Mouse (Mus musculus): ENCODE data around the gene Nexn. TPM values are rescaled to one million over a fixed set of nuclear protein-coding genes. Genes with fewer than 3 reads are reported as not detected.
"Not testable (repeated sequence)": the region's sequence is repeated elsewhere in the genome, so short reads cannot be mapped to it uniquely, and the experiment has no call there.

Nexn gene
- 1 to 10 TPM in 1 of 2 experiments, under 1 TPM in 1; 0.87 to 1.0 TPM for total RNA-seq (2021)
- long read RNA-seq, partial matches to known transcripts: 0 of 2 reads
- long read RNA-seq, other reads (novel, unspliced or antisense): 2 of 2 reads

DNA sequence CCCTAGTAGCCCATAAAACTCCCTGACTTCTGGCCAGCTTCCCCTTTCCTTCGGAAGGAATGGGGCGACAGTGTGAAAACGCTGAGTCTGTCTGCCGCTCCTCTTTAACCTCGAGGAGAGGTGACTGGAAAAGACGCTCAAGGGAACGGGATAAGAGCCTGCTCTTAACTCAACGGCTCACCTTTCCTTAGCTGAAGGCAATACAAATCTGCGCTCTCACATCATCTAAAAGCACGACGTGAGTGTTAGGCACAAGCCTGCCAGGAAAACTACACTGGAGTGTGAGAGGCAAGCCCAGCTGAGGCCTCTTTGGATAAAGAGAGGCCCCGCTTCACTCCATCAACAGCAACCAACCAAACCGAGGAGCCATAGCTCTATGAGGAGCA, at the start of gene Nexn:
Nexn (minus strand) TSS at position 315 of the 386 bp plus-strand sequence.
- no peak for DNase-seq (ENCODE audit: low spot score in 2 of 2)

DNA sequence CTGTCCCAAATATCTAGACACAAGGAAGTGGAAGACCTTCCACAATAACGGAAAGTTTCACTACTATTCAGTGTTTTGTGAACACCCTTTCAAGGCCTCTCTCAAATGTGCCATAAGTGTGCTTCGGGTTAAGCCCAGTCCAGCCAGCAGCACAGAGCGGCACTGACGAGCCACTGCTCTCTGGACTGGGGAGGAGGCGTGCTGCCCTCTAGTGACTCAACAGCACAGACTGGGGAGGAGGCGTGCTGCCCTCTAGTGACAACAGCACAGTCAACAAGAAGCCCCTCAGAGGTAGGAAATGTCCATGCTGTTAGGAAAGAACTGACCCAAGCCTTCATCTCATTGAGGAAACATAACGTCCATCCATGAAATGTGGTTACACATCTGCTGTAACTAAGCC, 49.5 kb upstream of the Nexn start:
- DNase-seq (ENCODE audit: low spot score in 2 of 2): peak; percentile 75 to 80

GRCm38 (mm10) chr3:152314666-152315065, 48.5 kb upstream of the Nexn start:
- not testable (repeated sequence) for DNase-seq (ENCODE audit: low spot score in 2 of 2)

- no peak for DNase-seq (ENCODE audit: low spot score in 2 of 2)
These were observed 43.1 kb upstream of the Nexn start for GRCm38 (mm10) chr3:152309250-152309645.

GRCm38 (mm10) chr3:152308485-152309249, 42.5 kb upstream of the Nexn start:
- no peak for DNase-seq (ENCODE audit: low spot score in 2 of 2)

- no peak for DNase-seq (ENCODE audit: low spot score in 2 of 2)
These were observed 39.8 kb upstream of the Nexn start for GRCm38 (mm10) chr3:152305971-152306370.

DNA sequence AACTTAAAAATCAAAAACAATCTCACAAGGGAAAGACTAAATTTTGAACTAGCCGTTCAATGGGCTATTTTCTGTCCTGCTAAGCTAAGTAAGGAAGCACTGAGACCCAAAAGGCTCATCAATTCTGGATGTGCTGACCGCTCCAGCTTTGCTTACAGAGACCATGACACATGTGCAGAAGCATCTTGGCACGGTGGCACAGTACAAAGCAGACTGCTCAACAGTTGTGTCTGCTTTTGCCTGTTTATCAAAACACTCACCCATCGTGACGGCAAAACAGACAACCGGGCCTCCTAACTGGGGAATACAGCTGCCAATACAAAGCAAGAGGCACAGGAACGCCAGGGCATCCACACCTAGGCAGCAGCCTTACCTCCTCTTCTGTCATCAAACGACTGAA, 38.9 kb upstream of the Nexn start:
- DNase-seq (ENCODE audit: low spot score in 2 of 2): no peak

- DNase-seq (ENCODE audit: low spot score in 2 of 2): no peak
These were observed 38.1 kb upstream of the Nexn start for GRCm38 (mm10) chr3:152304093-152304815.

DNA sequence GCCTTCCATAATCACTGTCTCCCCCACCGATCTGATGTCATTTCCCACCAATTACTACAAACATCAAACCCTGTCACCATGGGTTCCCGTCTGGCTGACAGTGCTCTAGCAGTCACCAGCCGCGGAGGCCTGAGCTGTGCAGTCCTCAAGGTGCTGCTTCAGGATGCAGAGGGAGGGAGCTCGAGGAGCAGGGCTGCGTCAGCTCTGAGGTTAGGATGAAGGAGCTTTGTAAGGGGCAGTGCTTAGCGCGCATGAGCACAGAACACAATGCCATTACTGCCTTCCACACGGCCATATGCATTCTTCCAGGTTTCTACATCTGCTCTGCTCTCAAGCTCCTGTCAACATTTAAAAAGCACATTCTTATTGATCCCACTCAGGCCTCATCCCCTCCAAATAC, 36.8 kb upstream of the Nexn start:
- no peak for DNase-seq (ENCODE audit: low spot score in 2 of 2)

GRCm38 (mm10) chr3:152300376-152301337, 34.5 kb upstream of the Nexn start:
- DNase-seq (ENCODE audit: low spot score in 2 of 2): no peak

- no peak for DNase-seq (ENCODE audit: low spot score in 2 of 2)
These were observed 29.7 kb upstream of the Nexn start for GRCm38 (mm10) chr3:152295896-152296295.

GRCm38 (mm10) chr3:152294400-152294799, 28.2 kb upstream of the Nexn start:
- DNase-seq (ENCODE audit: low spot score in 2 of 2): no peak

DNA sequence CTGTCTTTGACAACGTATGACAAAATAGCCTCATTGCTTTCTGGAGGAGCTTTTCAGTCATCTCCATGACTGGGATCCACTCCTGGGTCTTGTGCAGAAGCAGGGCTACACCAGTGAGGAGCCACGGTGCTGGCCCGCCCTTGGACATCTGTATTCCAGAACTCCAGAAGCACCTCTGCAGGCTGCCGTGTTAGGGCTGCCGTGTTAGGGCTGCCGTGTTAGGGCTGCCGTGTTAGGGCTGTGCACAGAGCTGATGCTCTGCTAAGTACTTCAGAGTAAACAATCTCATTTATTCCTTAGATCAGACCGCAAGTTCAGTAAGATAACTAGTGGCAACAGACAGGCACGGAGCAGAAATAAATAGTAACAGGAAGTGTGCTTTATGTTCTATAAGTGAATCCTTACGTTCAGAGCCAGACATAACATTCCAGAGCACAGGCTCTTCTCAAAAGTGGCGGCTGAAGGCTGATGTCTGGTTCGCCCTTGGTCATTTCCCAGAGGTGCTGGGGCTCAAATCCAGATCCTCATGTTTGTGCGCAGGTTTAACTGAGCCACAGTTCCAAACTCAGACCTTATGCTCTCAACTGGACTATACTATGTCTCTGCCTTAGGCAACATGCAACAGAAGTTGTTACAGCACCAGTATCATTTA, 27.5 kb upstream of the Nexn start:
- no peak for DNase-seq (ENCODE audit: low spot score in 2 of 2)

GRCm38 (mm10) chr3:152291895-152292294, 25.7 kb upstream of the Nexn start:
- no peak for DNase-seq (ENCODE audit: low spot score in 2 of 2)

DNA sequence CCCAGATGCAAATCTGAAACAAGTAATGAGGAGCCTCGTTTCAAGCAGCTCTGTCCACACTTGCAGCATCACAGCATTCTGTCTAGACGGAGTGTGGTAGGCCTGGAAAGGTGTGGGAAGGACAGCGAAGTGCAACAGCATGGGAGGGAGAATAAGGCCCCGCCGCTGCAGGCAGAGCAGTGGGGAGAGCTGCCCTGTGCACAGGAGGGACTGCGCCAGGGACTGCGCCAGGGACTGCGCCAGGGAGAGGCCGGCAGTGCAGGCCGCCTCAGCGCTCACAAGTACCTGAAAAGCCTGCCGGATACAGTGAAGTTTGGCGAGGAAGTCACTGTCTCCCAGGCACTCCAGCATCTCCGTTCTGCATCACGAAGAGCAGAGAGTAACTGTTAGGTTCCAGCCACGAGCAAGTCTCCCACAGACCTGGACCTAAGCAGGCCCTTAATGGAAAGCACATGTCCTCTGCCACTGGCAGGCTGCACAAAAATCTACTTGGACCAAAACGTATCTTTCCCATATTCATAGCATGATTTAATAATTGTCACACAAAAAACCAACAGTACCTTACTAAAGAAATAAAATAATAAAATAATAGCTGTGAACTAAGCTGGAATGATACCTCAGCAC, 24.1 kb upstream of the Nexn start:
- DNase-seq (ENCODE audit: low spot score in 2 of 2): no peak

GRCm38 (mm10) chr3:152288740-152289139, 22.6 kb upstream of the Nexn start:
- DNase-seq (ENCODE audit: low spot score in 2 of 2): no peak

DNA sequence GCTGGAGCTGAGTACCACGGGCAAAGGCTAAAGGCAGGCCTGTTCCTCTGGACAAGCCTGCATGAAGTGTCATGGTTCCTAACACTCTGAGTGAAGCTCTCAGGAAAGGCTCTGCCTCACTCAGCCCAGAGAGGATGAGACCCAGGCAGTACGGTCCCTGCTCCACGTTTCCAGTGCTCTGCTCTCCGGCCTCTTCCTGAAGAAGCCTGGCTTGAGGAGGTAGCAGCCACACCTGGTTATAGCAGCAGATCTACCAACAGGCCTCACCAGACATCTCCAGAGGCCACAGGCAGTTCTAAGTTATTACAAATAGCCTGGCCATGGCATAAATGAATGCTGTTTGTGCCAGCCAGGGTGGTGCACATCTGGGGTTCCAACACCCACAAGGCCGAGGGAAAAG, 22.1 kb upstream of the Nexn start:
- DNase-seq (ENCODE audit: low spot score in 2 of 2): no peak

DNA sequence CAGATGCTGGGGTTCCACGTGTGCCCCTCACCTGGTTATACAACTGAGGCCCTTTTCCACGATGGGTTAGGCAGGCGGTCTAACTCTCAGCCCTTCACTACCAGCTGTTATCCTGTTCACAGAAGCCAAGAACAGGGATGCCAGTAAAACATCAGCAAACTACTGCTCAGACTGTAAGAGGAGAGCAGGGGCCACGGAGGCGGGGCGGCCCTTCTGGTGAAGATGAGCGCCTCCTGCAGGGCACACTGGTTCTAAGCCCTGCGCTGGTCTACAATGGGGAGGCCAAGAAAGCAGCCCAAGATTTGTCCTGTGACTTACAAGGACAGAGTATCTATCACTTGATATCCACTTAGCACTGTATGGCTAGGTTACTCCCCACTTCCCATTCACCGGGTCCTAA, 21.7 kb upstream of the Nexn start:
- no peak for DNase-seq (ENCODE audit: low spot score in 2 of 2)

GRCm38 (mm10) chr3:152284759-152285158, 18.6 kb upstream of the Nexn start:
- DNase-seq (ENCODE audit: low spot score in 2 of 2): no peak

DNA sequence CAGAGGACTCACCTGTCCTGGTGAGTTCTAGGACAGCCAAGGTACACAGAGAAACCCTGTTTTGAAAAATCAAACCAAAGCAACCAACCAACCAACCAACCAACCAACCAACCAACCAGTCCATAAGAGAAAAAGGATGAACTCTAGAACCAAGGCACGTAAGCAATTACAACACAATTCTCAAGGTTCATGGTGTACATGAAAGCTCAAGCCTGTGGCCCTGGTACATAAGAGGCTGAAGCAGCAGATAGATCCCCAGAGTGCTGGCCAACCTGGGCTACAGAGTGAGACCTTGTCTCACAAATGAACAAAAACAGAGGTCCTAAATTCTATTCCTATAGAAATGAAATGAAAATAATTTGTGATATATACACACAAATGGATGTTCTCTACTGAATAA, 18.2 kb upstream of the Nexn start:
- no peak for DNase-seq (ENCODE audit: low spot score in 2 of 2)
